Mouse (Mus musculus) brain, embryonic 14.5 days (tissue): ENCODE measurements around the gene Snx17. TPM values are rescaled to one million over a fixed set of nuclear protein-coding genes. Genes with fewer than 3 reads are reported as not detected.

Experiments
- DNase-seq: peaks from one replicate; pipeline ENCODE4 v3.0.0-alpha.2; 2011; ENCODE audit warnings: low read depth
- CTCF ChIP-seq: fragments of 200-500 bp; IDR thresholded peaks from 2 replicates; pipeline ENCODE4 v1.5.1; 2012; ENCODE audit warnings: inconsistent platforms, mild to moderate bottlenecking, moderate library complexity, borderline replicate concordance; ENCODE audit not compliant: insufficient read depth, insufficient read length; ENCODE audit errors: extremely low read depth
- POLR2A ChIP-seq: fragments of 200-500 bp; IDR thresholded peaks from 2 replicates; pipeline ENCODE4 v1.6.1; 2012; ENCODE audit warnings: mild to moderate bottlenecking, inconsistent platforms, borderline replicate concordance; ENCODE audit not compliant: poor library complexity, insufficient read depth, insufficient read length, severe bottlenecking; ENCODE audit errors: extremely low read depth
- polyA plus RNA-seq: library from polyadenylated mRNA; depleted of rRNA; stranded (reverse); fragments of >200 nt; gene quantifications from 2 replicates; pipeline ENCODE4 v1.2.3, GENCODE M21; 2012; rRNA removed

Snx17 gene
- polyA plus RNA-seq: 96.8 and 110 TPM in 2 replicates

GRCm38 (mm10) chr5:31192939-31193630, at the start of gene Snx17, which contains the start of gene Eif2b4:
Snx17 (plus strand) TSS chr5:31193227.
Eif2b4 (minus strand) TSS chr5:31193430.
- TF ChIP-seq CTCF (peak; percentile 38; the same call in 1 of the 2 replicates), POLR2A (0 out of 2 replicates have a peak, but pooled peaks have one; percentile 9)
- DNase-seq: peak; percentile 99

- no peak for TF ChIP-seq POLR2A
- TF ChIP-seq CTCF: no peak
- no peak for DNase-seq
These were observed 43.2 kb upstream of the Snx17 start for GRCm38 (mm10) chr5:31149781-31150180.

- TF ChIP-seq POLR2A (no peak), CTCF (no peak)
- no peak for DNase-seq
These were observed 41.3 kb upstream of the Snx17 start for GRCm38 (mm10) chr5:31151746-31152145.

- no peak for DNase-seq
- TF ChIP-seq CTCF: no peak
- no peak for TF ChIP-seq POLR2A
These were observed 39.4 kb upstream of the Snx17 start for GRCm38 (mm10) chr5:31153516-31154151.

GRCm38 (mm10) chr5:31154152-31154553, 38.9 kb upstream of the Snx17 start, which contains the start of gene Mpv17:
Mpv17 (minus strand) TSS chr5:31154251.
- peak; percentile 95 for DNase-seq
- TF ChIP-seq CTCF (no peak), POLR2A (peak; percentile 63; the same call in 1 of the 2 replicates)

- DNase-seq: no peak
- no peak for TF ChIP-seq POLR2A
- TF ChIP-seq CTCF: no peak
These were observed 30.6 kb upstream of the Snx17 start for GRCm38 (mm10) chr5:31162462-31162861.

GRCm38 (mm10) chr5:31164878-31165277, 28.1 kb upstream of the Snx17 start:
- no peak for DNase-seq
- TF ChIP-seq CTCF (no peak), POLR2A (no peak)

- TF ChIP-seq POLR2A (no peak), CTCF (no peak)
- DNase-seq: no peak
These were observed 24.4 kb upstream of the Snx17 start for GRCm38 (mm10) chr5:31168630-31169029.

- DNase-seq: no peak
- TF ChIP-seq POLR2A: no peak
- no peak for TF ChIP-seq CTCF
These were observed 13.7 kb upstream of the Snx17 start for GRCm38 (mm10) chr5:31179301-31179765.

- TF ChIP-seq CTCF (no peak), POLR2A (peak; percentile 54; the same call in 1 of the 2 replicates)
These were observed 13.0 kb upstream of the Snx17 start, which contains the start of the genes Gm29609 and Gtf3c2 for GRCm38 (mm10) chr5:31179766-31180630. Gm29609 (minus strand) TSS chr5:31179911. Gtf3c2 (minus strand) TSS chr5:31180144.

More at GRCm38 (mm10) chr5:31179766-31180630, 13.0 kb upstream of the Snx17 start, which contains the start of the genes Gm29609 and Gtf3c2:
- DNase-seq: peak; percentile 99
